Mouse (Mus musculus): ENCODE results near the gene Thsd7a.

Thsd7a gene

DNA sequence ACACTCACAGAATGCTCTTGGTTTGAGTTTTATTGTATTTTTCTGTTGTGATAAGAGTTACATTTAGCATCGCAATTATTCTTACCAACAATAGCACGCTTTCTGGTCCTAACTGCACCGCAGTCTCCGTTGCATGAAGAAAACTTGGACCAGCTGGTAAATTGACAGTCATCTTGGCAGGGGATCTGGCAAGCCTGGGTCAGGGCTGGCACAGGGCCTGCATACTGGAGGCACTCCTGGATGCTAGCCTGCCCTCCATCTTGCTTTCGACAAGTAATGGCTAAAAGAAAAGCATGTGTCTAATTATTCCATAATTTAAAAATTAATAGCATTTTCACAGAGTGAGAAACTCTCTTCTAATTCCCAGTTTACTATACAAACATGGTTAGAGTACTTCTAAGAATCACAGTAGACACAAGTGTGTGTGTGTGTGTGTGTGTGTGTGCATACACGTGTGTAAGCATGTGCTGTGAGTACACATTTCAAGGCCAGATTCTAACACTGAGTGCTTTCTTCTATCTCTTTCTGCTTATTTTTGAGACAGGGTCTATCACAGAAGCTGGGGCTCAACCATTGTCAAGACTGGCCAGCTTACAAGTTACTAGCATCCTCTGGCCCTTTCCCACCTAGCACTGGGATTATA lies 368.0 kb downstream of the Thsd7a start:
- peak; percentile 26 for DNase-seq

DNA sequence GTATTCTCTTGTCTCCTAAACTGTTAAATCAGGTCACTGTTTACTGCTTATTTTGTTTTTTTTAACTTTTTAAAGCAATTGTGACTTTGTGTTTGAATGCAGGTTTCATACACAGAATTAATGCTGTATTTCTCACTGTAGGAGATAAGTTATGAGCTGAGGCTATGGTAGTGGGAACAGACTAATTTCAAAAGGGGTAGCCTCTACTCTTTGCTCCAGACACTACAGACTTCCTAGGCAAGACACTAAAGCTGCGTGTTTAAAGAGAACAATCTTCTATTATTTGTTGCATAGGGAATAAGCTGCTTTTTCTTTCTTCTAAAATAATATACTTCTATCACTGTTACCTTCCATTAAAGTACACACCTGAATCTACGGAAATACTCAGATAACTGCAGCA lies 368.5 kb downstream of the Thsd7a start:
- DNase-seq, result no peak

DNA sequence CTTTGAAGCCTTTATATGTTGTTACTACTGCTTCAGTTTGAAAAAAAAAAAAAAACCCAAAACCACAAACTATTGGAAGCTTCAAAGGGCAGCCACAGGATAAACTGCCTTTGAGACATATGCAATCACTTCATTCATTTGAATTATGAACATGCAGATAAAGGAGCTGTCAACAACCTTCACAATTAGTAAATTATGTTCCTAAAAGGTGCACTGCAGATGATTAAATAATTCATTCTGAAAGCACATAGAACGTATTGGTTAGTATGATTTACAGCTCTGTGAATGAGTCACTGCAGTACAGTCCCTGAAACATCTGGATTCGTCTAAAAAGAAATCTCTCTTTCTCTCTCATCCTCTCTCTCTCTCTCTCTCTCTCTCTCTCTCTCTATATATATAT lies 390.5 kb downstream of the Thsd7a start:
- DNase-seq, result no peak

DNA sequence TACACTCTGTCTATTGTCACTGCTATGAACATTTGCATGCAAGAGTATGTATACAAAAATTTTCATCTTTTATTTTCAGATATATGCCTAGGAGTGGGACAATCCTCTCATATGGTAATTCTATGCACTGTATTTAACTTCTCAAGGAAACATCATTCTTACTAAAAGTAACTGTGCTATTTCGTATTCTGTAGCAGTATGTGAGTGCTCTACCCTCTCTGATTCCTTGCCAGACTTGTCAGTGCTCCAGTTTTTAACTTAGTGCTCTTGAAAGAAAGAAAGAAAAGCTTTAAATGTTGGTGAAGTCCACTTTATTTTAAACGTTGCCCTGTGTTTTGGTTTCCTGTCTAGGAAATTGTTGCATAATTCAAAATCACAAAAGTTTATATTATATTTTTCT lies 395.6 kb downstream of the Thsd7a start:
- no peak for DNase-seq

DNA sequence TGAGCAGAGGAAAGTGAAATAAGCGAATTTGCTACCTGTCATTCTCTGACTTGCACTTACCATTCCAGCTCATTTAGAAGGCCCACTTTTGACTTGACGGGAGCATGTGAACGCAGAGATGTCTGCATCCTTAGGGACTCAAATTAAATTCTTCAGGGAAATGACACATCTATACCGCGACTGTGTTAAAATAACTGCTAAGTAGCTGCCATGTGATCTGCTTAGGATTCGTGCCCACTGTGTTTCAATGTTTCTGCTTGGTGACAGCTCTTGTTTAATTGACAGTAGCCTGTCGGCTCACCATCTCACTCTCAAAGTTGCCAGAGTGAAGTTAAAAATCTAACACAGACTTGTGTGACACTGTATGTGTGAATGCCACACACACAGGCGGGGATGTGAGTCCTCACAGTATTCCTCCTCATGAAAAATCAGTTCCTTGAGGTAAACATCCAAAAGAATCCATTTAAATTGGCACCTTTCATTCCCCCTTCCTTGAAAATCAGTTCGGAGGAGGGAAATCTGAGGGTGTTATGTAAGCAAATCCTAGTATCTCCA lies 397.0 kb downstream of the Thsd7a start:
- no peak for DNase-seq

DNA sequence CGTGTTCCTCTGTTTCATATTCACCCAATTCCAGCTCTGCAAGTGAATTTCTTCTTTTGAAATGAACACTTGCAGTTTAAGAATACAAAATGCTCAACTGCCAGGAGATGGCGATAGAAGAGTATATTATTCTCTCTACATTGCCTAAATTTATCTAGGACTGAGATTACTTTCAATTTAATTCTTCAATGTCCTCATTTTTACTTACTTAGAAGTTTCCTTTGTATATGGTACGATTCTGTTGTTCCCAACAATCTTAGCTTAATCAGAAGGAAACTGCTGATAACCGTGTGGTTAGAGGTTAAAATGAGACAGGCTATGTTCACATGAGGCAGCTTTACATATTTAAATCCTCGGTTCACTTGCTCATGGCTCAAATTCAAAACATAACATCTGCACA lies 398.5 kb downstream of the Thsd7a start:
- no peak for DNase-seq

DNA sequence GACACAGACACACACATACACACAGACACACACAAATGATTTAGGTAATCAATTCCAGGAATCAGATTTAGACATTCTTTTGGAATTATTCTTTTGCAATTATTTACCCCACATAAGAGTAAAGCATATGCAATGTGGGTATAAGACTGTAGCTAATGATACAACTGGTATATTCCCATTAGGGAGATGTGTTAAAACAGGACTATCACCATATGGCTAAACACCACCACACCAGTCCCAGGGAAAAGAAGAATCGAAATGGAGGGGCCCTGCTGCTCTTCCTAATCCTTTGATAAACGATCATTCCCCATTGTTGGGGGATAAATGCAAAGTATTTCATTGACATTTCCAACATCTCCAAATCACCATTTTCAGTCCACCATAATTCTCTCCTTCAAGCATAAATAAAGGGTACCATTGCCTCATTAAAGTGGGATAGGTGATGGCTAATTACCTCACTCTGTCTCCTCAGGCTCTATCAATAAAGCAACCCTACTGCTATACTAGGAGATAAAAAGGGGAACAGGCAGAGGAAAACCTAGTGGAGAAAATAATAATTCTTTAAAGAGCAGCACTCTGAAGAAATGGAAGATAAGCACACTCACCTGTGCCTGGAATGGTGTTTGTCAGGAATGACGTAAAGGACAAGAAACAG lies 400.0 kb downstream of the Thsd7a start:
- DNase-seq, result no peak

DNA sequence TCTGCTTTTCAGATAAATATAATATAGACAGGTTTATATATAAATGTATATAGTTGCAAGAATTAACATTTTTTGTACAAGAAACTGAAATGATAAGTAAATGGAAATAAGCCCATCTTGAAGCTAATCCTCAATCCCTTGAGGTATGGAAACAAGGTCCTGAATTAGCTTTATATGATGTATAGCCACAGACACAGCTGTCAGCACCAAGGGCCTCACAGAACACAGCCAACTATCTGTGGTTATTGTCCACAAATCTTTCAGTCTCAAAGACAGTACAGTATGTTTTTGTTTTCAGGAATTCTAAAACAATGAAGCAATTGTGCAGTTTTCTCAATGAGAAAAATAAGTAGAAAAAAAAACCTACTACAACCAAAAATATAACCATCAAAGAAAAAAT lies 400.5 kb downstream of the Thsd7a start:
- DNase-seq, result no peak

DNA sequence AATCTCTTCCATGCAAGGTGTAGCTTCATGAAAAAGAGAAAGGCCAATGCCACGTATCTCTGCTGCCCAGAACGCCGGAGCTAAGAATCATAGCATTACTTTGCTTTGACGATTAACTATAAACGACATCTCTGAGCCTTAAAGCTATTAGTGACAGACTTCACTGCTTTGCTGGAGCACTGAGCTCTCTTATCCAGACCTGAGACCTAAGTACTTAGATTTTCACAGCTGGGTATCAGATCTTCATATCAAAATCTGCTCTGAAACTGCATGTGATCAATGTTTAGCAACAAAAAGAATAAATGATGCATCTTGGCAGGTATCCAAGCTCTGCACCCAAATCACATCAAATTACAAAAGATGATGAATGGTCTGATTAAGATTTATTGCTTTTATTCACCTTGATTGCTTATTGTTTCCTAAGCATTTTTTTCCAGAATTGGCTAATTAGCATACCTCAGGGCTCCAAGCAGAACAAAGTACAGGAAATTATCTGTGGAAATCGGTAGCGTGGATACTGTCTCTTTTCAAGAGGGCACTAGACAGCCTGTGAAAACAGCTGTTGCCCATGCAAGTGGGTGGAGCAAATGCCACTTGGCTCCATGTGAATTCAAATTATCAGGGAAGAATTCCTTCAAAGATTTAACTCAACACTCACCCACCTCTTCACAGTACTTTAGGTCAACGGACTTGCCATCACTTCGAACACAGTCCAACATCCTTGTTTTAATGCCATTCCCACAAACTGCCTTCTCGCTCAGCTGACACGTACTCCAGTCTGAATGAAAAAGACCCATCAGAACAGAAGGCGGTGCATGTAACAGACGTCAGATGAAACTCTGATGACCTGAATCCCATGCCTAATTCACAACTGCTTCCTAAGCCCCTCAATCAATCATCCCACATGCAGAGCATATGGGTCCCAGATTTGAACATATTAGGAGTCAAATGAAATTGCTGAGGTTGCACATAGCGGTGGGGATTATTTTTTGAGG lies 412.3 kb downstream of the Thsd7a start:
- DNase-seq, result no peak

DNA sequence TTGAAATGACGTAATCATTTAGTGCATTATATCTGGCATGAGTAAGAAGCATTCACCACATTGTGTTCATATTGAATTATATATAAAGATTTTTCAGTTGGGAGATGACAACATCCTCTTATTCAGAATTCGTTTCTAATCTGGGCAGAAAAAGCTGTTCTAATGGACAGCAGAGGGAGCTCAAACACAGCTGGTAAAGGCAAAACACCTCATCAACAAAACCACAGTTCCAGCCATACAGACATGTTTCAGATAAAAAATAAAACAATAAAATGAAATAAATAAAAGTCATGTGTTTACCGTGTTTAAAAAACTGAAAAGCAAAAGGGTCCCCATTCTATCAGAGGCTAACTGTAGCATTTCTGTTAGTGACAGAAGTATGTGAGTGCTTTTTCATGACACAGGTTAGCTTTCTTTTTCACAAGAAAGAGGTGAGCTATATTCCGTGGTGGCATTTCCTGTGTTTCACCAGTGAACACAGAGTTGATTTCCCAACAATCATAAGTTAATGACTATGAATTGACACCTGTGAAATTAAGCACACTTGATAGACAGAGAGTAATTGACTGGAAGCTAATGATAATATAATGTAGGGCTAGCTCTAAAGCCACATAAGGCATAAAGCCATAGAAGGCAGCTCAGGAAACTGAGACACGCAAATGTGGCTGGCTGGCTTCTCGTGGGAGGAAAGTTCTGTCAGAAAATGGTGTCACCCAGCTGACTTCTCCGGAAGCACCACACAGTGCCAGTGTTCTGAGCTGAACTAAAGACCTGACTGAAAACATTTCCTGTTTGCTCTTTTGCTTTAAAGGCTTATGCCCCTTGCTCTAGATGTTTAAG lies 433.9 kb downstream of the Thsd7a start:
- no peak for DNase-seq

DNA sequence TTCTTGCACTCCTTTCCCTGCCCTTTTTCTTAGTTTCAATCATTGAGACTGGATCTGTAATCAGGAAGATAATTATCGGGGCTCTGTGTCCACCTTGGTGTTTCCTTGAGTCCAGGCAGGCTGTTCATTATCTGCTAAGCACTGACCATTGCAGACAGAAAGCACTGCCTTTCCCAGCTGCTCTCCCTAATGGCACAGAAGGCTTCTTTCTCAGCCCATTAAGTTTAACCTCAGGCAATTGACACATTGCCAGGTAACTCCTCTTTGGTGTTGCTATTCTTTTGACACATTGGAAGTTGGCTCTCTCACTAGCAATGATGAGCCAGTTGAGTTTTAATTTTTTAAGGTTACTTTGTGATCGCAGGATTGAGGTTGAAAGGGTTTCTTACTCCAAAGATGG lies 441.7 kb downstream of the Thsd7a start:
- no peak for DNase-seq

DNA sequence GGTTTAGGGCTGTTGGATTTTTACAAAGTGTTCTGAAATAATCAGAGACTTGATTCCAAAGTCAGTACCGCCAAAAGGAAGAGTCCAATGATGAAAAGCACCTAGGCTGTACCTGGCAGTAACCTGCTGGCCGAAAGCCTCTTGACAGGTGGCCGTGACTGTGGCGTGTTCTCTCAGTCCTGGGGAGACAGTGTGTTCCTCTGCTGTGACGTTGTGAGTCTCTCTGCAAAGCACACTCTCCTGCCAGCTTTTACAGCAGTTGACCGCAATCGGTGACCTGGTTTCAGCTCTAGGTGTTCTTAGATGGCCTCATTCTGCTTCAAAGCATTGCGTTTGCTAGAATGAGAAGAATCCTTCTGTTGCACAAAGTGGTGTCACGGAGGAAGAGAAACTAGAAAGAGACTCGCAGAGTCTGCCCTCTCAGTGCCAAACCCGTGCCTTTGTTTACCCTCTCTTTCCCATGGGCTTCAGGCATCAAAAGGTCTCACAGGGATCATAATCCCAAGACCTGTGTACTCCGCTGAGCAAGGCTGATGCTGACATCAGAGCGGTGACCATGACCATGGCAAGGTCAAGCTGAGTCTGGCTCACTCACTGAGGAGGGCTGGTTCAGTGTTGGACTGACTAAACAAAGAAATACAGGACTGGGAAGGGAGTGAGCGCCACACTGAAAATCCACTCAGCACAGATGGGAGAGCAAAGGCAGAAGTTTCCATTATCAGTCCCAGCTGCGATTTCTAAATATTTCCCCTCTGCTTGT lies 486.4 kb downstream of the Thsd7a start:
- no peak for DNase-seq
